Mouse (Mus musculus) embryonic facial prominence, embryonic 12.5 days (tissue): ENCODE measurements around the gene Top3a. TPM values are rescaled to one million over a fixed set of nuclear protein-coding genes. Genes with fewer than 3 reads are reported as not detected.

Experiments used
- ATAC-seq: fragments of 200-750 bp; cut with Nextera tagmentation; 2 replicates; pipeline ENCODE4 v1.8.0; 2017; ENCODE audit not compliant: insufficient number of reproducible peaks, insufficient read depth, low FRiP score, low TSS enrichment
- H3K27ac ChIP-seq: fragments of 300-500 bp; sonication (generic); 2 replicates; pipeline ENCODE4 v1.5.1; 2016; ENCODE audit warnings: mild to moderate bottlenecking
- H3K27me3 ChIP-seq: fragments of 300-500 bp; sonication (generic); 2 replicates; pipeline ENCODE4 v1.6.1; 2016; ENCODE audit warnings: mild to moderate bottlenecking, moderate library complexity
- H3K36me3 ChIP-seq: fragments of 300-500 bp; sonication (generic); 2 replicates; pipeline ENCODE4 v1.6.1; 2016; ENCODE audit warnings: mild to moderate bottlenecking
- H3K4me1 ChIP-seq: fragments of 300-500 bp; sonication (generic); 2 replicates; pipeline ENCODE4 v1.6.1; 2016
- H3K4me2 ChIP-seq: fragments of 300-500 bp; sonication (generic); replicated peaks from 2 replicates; pipeline ENCODE4 v1.6.1; 2016; ENCODE audit warnings: mild to moderate bottlenecking, moderate library complexity
- H3K4me3 ChIP-seq: fragments of 300-500 bp; sonication (generic); 2 replicates; pipeline ENCODE4 v1.5.1; 2016; ENCODE audit warnings: mild to moderate bottlenecking
- H3K9ac ChIP-seq: fragments of 300-500 bp; sonication (generic); 2 replicates; pipeline ENCODE4 v1.6.1; 2016; ENCODE audit warnings: mild to moderate bottlenecking, moderate library complexity
- H3K9me3 ChIP-seq: fragments of 300-500 bp; sonication (generic); 2 replicates; pipeline ENCODE4 v1.6.1; 2016; ENCODE audit warnings: mild to moderate bottlenecking, moderate library complexity
- WGBS: fragments of 180-500 bp; shearing (Covaris S2); methylation state at CpG from one replicate; pipeline ENCODE4 v1.1.7; 2016; 5-methylcytosine and 5-hydroxymethylcytosine counted together
- polyA plus RNA-seq: library from polyadenylated mRNA; unstranded; fragments of >200 nt; fragmentation: Nextera tagmentation; extraction: Ambion mirVana; gene quantifications from 2 replicates; pipeline ENCODE4 v1.2.1, GENCODE M21; 2016

Gene Top3a
- polyA plus RNA-seq, 1 experiment from 2014 or later: 22.1 TPM

DNA sequence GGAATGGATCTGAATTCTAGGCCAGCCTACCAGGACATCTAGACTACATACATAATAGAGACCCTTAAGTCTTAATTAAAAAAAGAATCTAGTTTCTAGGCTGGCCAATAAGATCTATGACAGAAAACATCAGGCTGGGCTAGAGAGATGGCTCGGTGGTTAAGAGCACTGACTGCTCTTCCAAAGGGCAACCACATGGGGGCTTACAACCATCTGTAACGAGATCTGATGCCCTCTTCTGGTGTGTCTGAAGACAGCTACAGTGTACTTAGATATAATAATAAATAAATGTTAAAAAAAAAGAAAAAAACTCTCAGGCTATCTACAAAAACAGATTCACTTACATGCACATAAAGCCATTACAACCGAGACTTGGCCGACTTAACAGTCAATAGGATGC, 22.8 kb upstream of the Top3a start:
- Histone ChIP-seq H3K9me3 (no peaks in the 10 kb centered on the region), H3K4me1 (no peaks in the 10 kb centered on the region), H3K9ac (no peak overlapping the region), H3K27me3 (no peaks in the 10 kb centered on the region), H3K4me3 (no peak overlapping the region), H3K27ac (no peak overlapping the region), H3K4me2 (no peak overlapping the region), H3K36me3 (peaks cover 44% of the 10 kb centered on the region)
- ATAC-seq: no peak
- WGBS: 87% methylated on average over 4 of the region's 4 CpGs

DNA sequence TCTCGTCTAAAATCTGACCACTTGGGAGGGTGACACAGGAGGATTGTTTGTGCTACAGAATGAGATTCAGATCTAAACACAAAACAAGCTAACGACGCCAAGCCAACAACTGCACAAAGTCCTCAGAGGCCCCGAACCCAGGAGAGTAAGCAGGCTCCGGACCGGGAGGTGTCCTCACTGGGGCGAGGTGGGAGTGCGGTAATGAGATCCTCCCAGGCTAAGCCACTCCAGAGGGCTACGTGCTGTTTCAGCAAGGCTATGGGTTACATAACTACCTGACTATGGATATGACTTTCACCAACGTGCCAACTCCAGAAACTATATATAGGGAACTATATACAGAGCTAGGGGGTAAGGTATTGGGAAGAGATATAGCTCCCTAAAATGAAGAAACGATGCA, 19.2 kb upstream of the Top3a start:
- Histone ChIP-seq H3K36me3 (peaks cover 65% of the 10 kb centered on the region), H3K9me3 (no peaks in the 10 kb centered on the region), H3K4me1 (no peaks in the 10 kb centered on the region), H3K27me3 (no peaks in the 10 kb centered on the region), H3K9ac (no peak overlapping the region), H3K4me2 (no peak overlapping the region), H3K27ac (no peak overlapping the region), H3K4me3 (no peak overlapping the region)
- ATAC-seq: no peak
- 90% methylated on average over 11 of the region's 11 CpGs for WGBS

DNA sequence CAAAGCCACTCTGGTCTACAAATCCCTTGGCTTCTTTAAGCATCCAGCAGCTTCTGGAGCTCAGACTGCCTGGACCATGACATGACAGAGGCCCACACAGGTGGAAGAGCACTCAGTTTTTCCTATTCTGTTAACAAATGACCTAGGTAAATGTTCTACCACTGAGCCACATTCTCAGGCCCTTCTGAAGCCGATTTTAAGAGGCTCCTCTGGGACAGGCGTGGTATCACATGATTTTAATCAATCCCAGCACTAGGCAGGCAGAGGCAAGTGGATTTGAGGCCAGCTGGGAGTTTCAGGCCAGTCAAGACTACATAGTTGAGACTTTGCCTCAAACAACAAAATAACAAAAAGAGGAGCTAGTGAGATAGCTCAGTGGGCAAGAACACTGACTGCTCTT, 13.3 kb upstream of the Top3a start:
- H3K27me3 ChIP-seq: no peaks in the 10 kb centered on the region
- 51% methylated on average over 2 of the region's 2 CpGs for WGBS
- no peak overlapping the region for H3K27ac ChIP-seq
- no peak overlapping the region for H3K4me3 ChIP-seq
- no peak overlapping the region for H3K9ac ChIP-seq
- H3K4me1 ChIP-seq: no peaks in the 10 kb centered on the region
- H3K36me3 ChIP-seq: peaks cover 76% of the 10 kb centered on the region
- ATAC-seq: no peak
- H3K4me2 ChIP-seq: no peak overlapping the region
- no peaks in the 10 kb centered on the region for H3K9me3 ChIP-seq

DNA sequence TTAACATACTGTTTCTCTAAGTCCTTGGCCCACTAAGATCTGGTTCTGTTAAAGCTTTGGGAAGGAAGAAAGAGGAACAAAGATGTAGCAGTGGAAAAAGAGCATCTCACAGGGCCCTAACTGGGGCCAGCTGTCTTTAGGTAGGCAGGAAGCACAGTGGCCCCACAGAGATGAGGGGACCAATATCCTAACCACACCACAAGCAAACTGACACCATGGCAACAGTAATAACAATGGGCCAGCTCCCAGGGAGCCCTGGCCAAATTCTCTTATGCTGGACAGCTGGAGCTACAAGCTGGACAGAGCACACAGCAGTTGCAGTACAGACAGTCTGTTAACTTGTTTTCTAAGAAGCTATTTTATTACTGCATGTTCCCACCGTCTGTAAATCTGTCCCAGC, 10.4 kb upstream of the Top3a start:
- Histone ChIP-seq H3K4me3 (no peak overlapping the region), H3K4me2 (no peak overlapping the region), H3K9me3 (no peaks in the 10 kb centered on the region), H3K4me1 (no peaks in the 10 kb centered on the region), H3K27ac (no peak overlapping the region), H3K36me3 (peaks cover 80% of the 10 kb centered on the region), H3K9ac (no peak overlapping the region), H3K27me3 (no peaks in the 10 kb centered on the region)
- no peak for ATAC-seq
- WGBS: 71% methylated on average over 1 of the region's 1 CpGs

DNA sequence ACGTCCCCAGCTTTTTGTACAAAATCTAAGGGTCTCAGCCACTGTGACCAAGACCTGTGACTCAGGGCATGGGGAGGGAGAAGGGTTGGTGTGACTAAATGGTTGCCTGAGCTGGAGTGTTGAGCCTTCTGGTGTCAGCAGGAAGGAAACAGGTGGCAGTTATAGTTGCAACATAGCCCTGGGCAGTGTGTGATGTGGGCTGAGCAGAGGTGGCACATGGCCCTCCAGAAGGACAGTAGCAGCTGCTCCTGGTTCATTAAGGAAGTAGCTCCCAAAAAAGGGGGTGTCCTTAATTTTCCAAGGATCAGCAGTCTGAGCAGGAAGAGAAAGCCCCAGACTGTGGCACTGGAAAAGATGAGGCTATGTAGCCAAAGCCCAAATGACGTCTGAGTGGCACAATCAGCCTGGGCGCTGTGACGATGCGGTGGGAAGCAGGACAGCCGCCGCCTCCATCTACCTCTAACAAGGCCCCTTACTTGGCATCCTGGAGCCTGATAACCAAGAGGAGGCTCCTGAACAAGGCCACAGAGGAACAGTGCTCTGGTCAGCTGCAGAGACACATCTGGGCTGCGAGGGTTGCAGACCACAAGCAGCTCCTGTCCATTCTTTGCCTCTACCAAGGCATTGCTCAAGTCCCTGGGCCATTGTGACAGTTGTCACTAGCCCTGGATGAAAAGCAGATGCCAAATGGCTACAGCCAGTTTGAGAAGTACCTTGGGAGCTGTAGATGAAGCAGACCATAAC, 7.2 kb upstream of the Top3a start:
- Histone ChIP-seq H3K27me3 (no peaks in the 10 kb centered on the region), H3K36me3 (peaks cover 82% of the 10 kb centered on the region), H3K4me3 (no peak overlapping the region), H3K27ac (no peak overlapping the region), H3K9ac (no peak overlapping the region), H3K9me3 (no peaks in the 10 kb centered on the region), H3K4me2 (no peak overlapping the region), H3K4me1 (peaks cover 32% of the 10 kb centered on the region)
- ATAC-seq: no peak
- WGBS: 88% methylated on average over 8 of the region's 8 CpGs

DNA sequence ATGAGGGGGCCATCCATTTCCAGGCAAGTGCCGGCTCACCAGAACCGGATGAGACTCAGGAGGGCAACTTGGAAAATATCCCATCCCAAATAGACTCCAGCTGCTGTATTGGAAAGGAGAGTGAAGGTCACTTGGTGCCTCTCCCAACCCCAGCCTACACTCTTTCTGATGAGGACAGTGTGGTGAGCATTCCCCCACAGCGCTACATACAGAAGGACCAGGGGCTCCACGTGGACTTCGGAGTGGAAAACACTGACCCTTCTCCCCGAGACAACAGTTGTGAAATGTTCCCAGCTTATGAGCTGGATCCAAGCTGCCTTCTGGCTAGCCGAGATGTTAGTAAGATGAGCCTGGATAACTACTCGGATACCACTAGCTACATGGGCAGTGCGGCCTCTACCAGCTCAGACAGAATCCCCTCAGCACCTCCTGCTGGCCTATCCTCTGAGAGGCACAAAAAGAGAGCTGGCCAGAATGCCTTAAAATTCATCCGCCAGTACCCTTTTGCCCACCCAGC, 2.6 kb upstream of the Top3a start:
- peak overlapping the region; percentile 12 for H3K4me3 ChIP-seq
- H3K4me1 ChIP-seq: peaks cover 63% of the 10 kb centered on the region
- no peaks in the 10 kb centered on the region for H3K9me3 ChIP-seq
- H3K27me3 ChIP-seq: no peaks in the 10 kb centered on the region
- peak overlapping the region; percentile 45 for H3K4me2 ChIP-seq
- 0 out of 2 replicates have a peak overlapping the region, but pooled peaks have one; percentile 24 for H3K9ac ChIP-seq
- WGBS: 89% methylated on average over 10 of the region's 10 CpGs
- peaks cover 49% of the 10 kb centered on the region for H3K36me3 ChIP-seq
- ATAC-seq: no peak
- H3K27ac ChIP-seq: no peak overlapping the region

DNA sequence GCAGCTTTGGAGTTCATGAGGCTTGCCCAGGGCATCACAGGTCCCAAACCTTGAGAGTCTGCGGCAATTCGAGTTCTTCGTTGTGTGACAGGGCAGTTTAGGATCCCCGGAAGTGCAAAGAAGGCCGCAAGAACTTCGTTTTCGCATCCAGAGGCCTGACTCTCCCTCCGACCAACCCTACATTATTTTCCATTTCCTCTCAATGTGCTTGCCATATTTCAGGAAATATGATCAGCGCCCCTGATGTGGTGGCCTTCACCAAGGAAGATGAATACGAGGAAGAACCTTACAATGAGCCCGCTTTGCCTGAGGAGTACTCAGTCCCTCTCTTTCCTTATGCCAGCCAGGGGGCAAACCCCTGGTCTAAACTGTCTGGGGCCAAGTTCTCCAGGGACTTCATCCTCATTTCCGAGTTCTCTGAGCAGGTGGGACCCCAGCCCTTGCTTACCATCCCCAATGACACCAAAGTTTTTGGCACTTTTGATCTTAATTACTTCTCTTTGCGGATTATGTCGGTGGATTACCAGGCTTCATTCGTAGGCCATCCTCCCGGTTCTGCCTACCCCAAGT, 721 bp upstream of the Top3a start:
- peak overlapping the region; percentile 87 for H3K27ac ChIP-seq
- no peaks in the 10 kb centered on the region for H3K27me3 ChIP-seq
- H3K9me3 ChIP-seq: no peaks in the 10 kb centered on the region
- WGBS: 25% methylated on average over 16 of the region's 16 CpGs
- H3K36me3 ChIP-seq: peaks cover 35% of the 10 kb centered on the region
- ATAC-seq: no peak
- peak overlapping the region; percentile 88 for H3K4me2 ChIP-seq
- peaks cover 64% of the 10 kb centered on the region for H3K4me1 ChIP-seq
- peak overlapping the region; percentile 81 for H3K9ac ChIP-seq
- H3K4me3 ChIP-seq: peak overlapping the region; percentile 81

DNA sequence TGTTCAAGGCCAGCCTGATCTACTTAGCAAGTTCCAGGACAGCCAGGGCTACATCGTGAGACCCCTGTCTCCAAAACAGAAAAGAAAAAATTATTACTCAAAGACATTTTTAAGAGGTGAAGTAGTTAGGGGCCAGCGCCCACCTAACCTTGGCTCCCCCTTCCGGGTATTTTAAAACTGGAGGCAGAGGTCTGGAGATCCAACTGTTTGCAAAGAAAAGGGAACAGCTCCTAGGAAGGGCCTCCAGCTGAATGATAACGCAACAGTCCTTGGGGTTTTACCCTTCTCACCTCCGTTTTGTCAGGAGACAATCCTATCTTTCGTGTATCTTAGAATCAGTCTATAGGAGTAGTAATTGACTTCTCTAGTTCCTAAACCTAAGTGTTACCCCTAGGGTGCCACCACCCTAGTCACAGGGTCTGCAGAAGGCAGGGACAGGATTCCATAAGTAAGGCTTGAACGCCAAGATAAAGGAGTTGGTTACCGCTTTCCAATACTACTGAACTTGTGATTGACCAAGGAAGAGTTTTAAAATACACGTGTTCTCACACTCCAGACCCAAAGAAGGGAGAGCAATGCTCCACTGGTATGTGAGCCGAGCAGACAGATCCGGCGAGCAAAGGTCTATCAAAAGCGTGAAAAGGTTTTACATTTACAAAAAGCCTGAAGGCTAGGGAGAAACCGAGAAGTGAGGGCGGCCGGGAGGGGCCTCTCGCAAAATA, 897 bp downstream of the Top3a start:
- no peaks in the 10 kb centered on the region for H3K27me3 ChIP-seq
- H3K36me3 ChIP-seq: peaks cover 22% of the 10 kb centered on the region
- H3K27ac ChIP-seq: peak overlapping the region; percentile 87
- H3K4me3 ChIP-seq: peak overlapping the region; percentile 81
- peaks cover 51% of the 10 kb centered on the region for H3K4me1 ChIP-seq
- peak overlapping the region; percentile 88 for H3K4me2 ChIP-seq
- H3K9me3 ChIP-seq: no peaks in the 10 kb centered on the region
- H3K9ac ChIP-seq: peak overlapping the region; percentile 81
- no peak for ATAC-seq
- WGBS: 4% methylated on average over 17 of the region's 17 CpGs

DNA sequence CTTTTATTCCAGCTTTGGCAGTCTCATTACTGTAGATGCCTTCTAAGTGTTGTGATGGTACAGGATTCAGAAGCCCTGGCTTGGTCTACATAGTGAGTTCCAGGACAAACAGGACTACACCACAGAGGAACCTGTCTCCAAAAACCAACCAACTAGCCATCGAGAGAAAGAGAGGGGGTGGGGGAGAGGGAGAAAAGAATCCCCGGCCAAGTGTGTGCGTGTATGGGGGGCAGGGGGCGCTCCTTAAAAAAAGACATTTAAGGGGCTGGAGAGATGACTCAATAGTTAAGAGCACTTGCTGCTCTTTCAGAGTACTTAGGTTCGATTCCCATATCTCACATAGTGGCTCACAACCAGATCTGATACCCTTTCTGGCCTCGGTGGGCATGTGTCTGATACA, 1.6 kb downstream of the Top3a start:
- Histone ChIP-seq H3K4me3 (peak overlapping the region; percentile 81), H3K27ac (no peak overlapping the region), H3K9ac (peak overlapping the region; percentile 81), H3K36me3 (peaks cover 18% of the 10 kb centered on the region), H3K9me3 (no peaks in the 10 kb centered on the region), H3K4me2 (peak overlapping the region; percentile 88), H3K27me3 (no peaks in the 10 kb centered on the region), H3K4me1 (peaks cover 44% of the 10 kb centered on the region)
- ATAC-seq: no peak
- WGBS: 47% methylated on average over 6 of the region's 6 CpGs

DNA sequence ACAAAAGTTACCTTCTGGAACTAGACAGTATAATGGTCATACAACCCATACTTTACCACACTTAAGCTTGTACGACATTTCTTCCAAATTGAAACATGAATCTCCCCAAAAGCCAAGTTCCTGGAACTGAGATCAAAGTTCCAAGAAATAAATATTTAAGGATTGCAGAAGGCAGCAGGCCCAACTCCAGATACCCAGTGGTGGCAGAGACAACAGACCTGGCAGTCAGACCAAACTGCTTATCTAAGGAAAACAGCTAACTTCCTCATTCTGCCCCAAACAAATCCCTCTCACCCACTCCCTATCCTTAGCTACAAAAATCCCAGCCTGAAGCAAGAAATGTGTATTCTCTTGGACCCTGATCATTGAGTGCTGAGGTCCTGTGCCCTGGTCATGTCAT, 2.3 kb downstream of the Top3a start:
- peaks cover 36% of the 10 kb centered on the region for H3K4me1 ChIP-seq
- peak overlapping the region; percentile 88 for H3K4me2 ChIP-seq
- no peaks in the 10 kb centered on the region for H3K27me3 ChIP-seq
- peaks cover 11% of the 10 kb centered on the region for H3K36me3 ChIP-seq
- no peak overlapping the region for H3K4me3 ChIP-seq
- no peak overlapping the region for H3K9ac ChIP-seq
- no peak overlapping the region for H3K27ac ChIP-seq
- no peaks in the 10 kb centered on the region for H3K9me3 ChIP-seq
- no peak for ATAC-seq
- 75% methylated on average over 1 of the region's 1 CpGs for WGBS

DNA sequence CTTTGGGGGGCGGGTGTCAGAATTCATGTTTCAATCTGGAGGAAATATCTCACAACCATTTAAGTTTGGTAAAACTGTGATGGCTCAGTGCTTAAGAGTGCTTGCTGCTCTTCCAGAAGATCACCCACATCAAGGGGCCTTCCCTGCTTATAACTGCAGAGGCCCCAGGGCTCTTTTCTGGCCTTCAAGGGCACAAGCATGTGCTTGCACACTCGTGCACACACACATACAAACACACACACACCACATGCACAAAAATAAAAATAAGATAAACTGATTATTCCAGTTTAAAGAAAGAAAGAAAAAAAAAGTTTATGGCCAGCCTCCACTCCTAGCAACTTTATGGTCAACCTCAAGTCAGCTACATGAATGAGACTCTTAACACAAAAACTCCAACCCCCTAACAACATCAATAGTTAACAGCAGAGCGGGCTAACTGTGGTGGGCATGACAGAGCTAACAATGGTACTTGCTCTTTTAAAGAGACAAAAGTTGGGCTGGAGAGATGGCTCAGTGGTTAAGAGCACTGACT, 2.9 kb downstream of the Top3a start:
- Histone ChIP-seq H3K9ac (no peak overlapping the region), H3K4me3 (no peak overlapping the region), H3K4me1 (peaks cover 30% of the 10 kb centered on the region), H3K27ac (no peak overlapping the region), H3K36me3 (peaks cover 5% of the 10 kb centered on the region), H3K9me3 (no peaks in the 10 kb centered on the region), H3K27me3 (no peaks in the 10 kb centered on the region), H3K4me2 (no peak overlapping the region)
- ATAC-seq: no peak
- WGBS: 91% methylated on average over 3 of the region's 3 CpGs
